Mouse (Mus musculus): Measurements from ENCODE around the gene Gm21560. TPM values are rescaled to one million over a fixed set of nuclear protein-coding genes. Genes with fewer than 3 reads are reported as not detected.
"Not testable (repeated sequence)": the region's sequence is repeated elsewhere in the genome, so short reads cannot be mapped to it uniquely, and the experiment has no call there.

Gene Gm21560
- total RNA-seq (2014; fragmentation: Nextera tagmentation) = not detected in 2 replicates
- total RNA-seq (2017) = not detected in 2 replicates

DNA sequence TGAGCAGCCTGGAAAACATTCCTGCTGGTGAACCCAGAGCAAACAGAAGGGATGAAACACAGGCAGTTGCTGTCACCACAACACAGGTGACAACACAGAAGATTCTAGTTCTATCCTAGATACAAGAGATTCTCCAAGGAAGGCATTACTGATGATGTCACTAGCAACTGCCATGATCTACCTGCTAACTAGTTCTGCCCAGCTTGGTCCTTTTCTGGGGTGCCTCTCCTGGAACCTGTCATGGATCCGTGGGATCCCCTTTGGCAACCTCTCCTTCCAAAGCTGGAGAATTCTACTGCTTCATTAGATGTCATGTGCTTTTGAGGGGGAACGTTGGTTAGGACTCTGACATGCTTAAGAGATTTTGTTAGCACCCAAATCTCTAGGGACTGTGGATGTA lies at the start of gene Gm21560:
TSS of gene Gm21560 (minus strand) at position 101 of the 400 bp plus-strand sequence.
- not testable (repeated sequence) for ATAC-seq (replicated peaks; ENCODE audit: poor library complexity, severe bottlenecking)

DNA sequence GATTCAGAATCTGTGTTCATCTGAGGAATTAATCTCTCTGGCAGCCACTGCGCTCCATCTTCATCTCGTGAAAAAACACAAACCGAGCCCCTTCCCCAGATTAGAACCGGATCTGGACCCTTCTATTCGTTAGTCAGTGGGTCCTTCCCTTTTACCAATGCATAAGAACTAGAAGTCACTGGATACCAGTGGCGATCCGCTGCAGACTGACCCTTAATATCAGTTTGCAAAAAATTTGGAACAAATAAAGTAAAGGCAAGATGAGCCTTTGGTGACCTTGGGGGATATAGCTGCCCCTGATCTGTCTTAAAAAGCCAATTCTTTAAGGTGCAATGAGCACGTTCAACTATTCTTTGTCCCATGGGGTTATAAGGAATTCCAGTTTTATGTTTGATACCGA lies 55.6 kb downstream of the Gm21560 start:
- ATAC-seq (replicated peaks; ENCODE audit: poor library complexity, severe bottlenecking) = not testable (repeated sequence)

DNA sequence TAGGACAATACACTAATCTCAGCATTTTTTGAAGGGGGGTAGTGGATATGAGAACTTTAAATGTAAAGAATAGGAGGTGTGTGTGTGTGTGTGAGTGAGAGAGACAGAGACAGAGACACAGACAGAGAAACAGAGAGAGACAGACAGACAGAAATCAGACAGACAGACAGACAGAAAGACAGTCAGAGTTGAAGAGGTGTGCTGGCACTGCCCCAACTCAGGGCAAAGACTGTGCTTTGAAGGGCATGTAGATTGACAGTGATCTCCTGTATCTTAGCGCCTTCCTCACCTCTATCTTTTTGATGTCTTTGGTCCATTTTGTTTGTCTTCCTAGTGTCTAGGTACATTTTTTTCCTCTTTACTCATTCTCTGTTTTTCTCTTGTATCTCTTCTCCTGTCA lies 58.0 kb downstream of the Gm21560 start:
- not testable (repeated sequence) for ATAC-seq (replicated peaks; ENCODE audit: poor library complexity, severe bottlenecking)

Other genes starting within 250 kb of the Gm21560 start
- gene Gm3453, start 240.2 kb downstream of the Gm21560 start, total RNA-seq (2014; fragmentation: Nextera tagmentation) = not detected in 2 replicates
- not detected in 2 replicates for gene Gm3453, start 240.2 kb downstream of the Gm21560 start, total RNA-seq (2017)
- gene Gm6337, start 161.0 kb downstream of the Gm21560 start, total RNA-seq (2014; fragmentation: Nextera tagmentation) = not detected in 2 replicates
- not detected in 2 replicates for gene Gm6337, start 161.0 kb downstream of the Gm21560 start, total RNA-seq (2017)
- not detected in 2 replicates for gene Gm8206, start 125.3 kb downstream of the Gm21560 start, total RNA-seq (2014; fragmentation: Nextera tagmentation)
- 0.30 TPM in 1 of 2 replicates, not detected in the other for gene Gm8206, start 125.3 kb downstream of the Gm21560 start, total RNA-seq (2017)
- gene Gm3468, start 110.6 kb downstream of the Gm21560 start, total RNA-seq (2014; fragmentation: Nextera tagmentation) = 0.70 and 0.86 TPM in 2 replicates
- gene Gm3468, start 110.6 kb downstream of the Gm21560 start, total RNA-seq (2017) = not detected in 2 replicates
- not detected in 2 replicates for gene Gm3476, start 93.5 kb downstream of the Gm21560 start, total RNA-seq (2014; fragmentation: Nextera tagmentation)
- not detected in 2 replicates for gene Gm3476, start 93.5 kb downstream of the Gm21560 start, total RNA-seq (2017)
- gene Gm3411, start 68.0 kb upstream of the Gm21560 start, total RNA-seq (2014; fragmentation: Nextera tagmentation) = not detected in 2 replicates
- not detected in 2 replicates for gene Gm3411, start 68.0 kb upstream of the Gm21560 start, total RNA-seq (2017)
- not detected in 2 replicates for gene Gm21103, start 85.6 kb upstream of the Gm21560 start, total RNA-seq (2014; fragmentation: Nextera tagmentation)
- gene Gm21103, start 85.6 kb upstream of the Gm21560 start, total RNA-seq (2017) = not detected in 2 replicates
- gene Gm3618, start 124.4 kb upstream of the Gm21560 start, total RNA-seq (2014; fragmentation: Nextera tagmentation) = not detected in 2 replicates
- not detected in 2 replicates for gene Gm3618, start 124.4 kb upstream of the Gm21560 start, total RNA-seq (2017)
- not detected in 2 replicates for gene Gm16440, start 171.0 kb upstream of the Gm21560 start, total RNA-seq (2014; fragmentation: Nextera tagmentation)
- gene Gm16440, start 171.0 kb upstream of the Gm21560 start, total RNA-seq (2017) = not detected in 2 replicates
- not detected in 2 replicates for gene Gm3591, start 193.2 kb upstream of the Gm21560 start, total RNA-seq (2014; fragmentation: Nextera tagmentation)
- 0.13 TPM in 1 of 2 replicates, not detected in the other for gene Gm3591, start 193.2 kb upstream of the Gm21560 start, total RNA-seq (2017)
- not detected in 2 replicates for gene Gm3594, start 225.3 kb upstream of the Gm21560 start, total RNA-seq (2014; fragmentation: Nextera tagmentation)
- gene Gm3594, start 225.3 kb upstream of the Gm21560 start, total RNA-seq (2017) = not detected in 2 replicates

All from granulocyte monocyte progenitor cell, adult 5-6 weeks (primary cell).